In genomic region chr8:11459016-11459415, GRCm38 (mm10) we compare ENCODE assay signal across 8 mouse cellular contexts. TPM values are rescaled to one million over a fixed set of nuclear protein-coding genes. Genes with fewer than 3 reads are reported as not detected.
A peak's percentile ranks its signal among the peaks of the same experiment; 100 is the strongest.
DNase-seq lines count a peak whose midpoint lies in the region; ATAC-seq lines count a peak whose summit lies in the region.

No protein-coding gene starts in this region.

- H3K4me2 ChIP-seq in midbrain, embryonic 11.5 days, result no peak overlapping the region
- no peak overlapping the region for H3K4me2 ChIP-seq in midbrain, embryonic 16.5 days (ENCODE audit: low read length)

- no peak for ATAC-seq in midbrain, embryonic 11.5 days (ENCODE audit: low FRiP score)
- ATAC-seq in midbrain, embryonic 16.5 days, result no peak
- no peak for ATAC-seq in granulocyte monocyte progenitor cell, adult 5-6 weeks (replicated peaks; ENCODE audit: poor library complexity, severe bottlenecking)

- H3K4me3 ChIP-seq in midbrain, embryonic 11.5 days (ENCODE audit: low read depth, low read length), result no peak overlapping the region
- H3K4me3 ChIP-seq in midbrain, embryonic 16.5 days (ENCODE audit: low read depth, low read length), result no peak overlapping the region

- H3K4me1 ChIP-seq in midbrain, embryonic 11.5 days (ENCODE audit: control insufficient read depth, insufficient read depth, low read length), result peaks cover 6% of the 10 kb centered on the region
- H3K4me1 ChIP-seq in midbrain, embryonic 16.5 days (ENCODE audit: control insufficient read depth, insufficient read depth, low read length), result no peaks in the 10 kb centered on the region

- H3K27ac ChIP-seq in midbrain, embryonic 11.5 days (ENCODE audit: low read depth, low read length), result no peak overlapping the region
- no peak overlapping the region for H3K27ac ChIP-seq in midbrain, embryonic 16.5 days (ENCODE audit: low read length)

- no peaks in the 10 kb centered on the region for H3K27me3 ChIP-seq in midbrain, embryonic 11.5 days (ENCODE audit: control insufficient read depth, insufficient read depth, low read length)
- no peaks in the 10 kb centered on the region for H3K27me3 ChIP-seq in midbrain, embryonic 16.5 days (ENCODE audit: control insufficient read depth, insufficient read depth, low read depth, low read length)

- no peaks in the 10 kb centered on the region for H3K9me3 ChIP-seq in midbrain, embryonic 11.5 days (ENCODE audit: control insufficient read depth, low read length)
- no peaks in the 10 kb centered on the region for H3K9me3 ChIP-seq in midbrain, embryonic 16.5 days (replicated peaks; ENCODE audit: control insufficient read depth, low read length, poor library complexity, severe bottlenecking)

- no peak overlapping the region for H3K9ac ChIP-seq in midbrain, embryonic 11.5 days (ENCODE audit: low read length)
- H3K9ac ChIP-seq in midbrain, embryonic 16.5 days (ENCODE audit: low read depth, low read length), result no peak overlapping the region

- DNase-seq in adrenal gland, postnatal 10 days, result peak; percentile 39
- no peak for DNase-seq in adrenal gland, adult 18-20 months (ENCODE audit: low spot score in 2 of 2)
- DNase-seq in midbrain, embryonic 11.5 days (ENCODE audit: low spot score, missing footprints), result peak; percentile 66
- peak; percentile 63 to 86 for DNase-seq in kidney, postnatal 25 days
- DNase-seq in yolk sac, embryonic 10.5 days (ENCODE audit: low spot score), result peak; percentile 76
- DNase-seq in c-Kit-positive CD71-positive TER-119-positive erythroid progenitor cells, embryonic 14.5 days (ENCODE audit: low spot score), result no peak

- WGBS in midbrain, embryonic 11.5 days, result 58% methylated on average over 5 of the region's 5 CpGs
- WGBS in midbrain, embryonic 16.5 days, result 58% methylated on average over 5 of the region's 5 CpGs

- H3K36me3 ChIP-seq in midbrain, embryonic 11.5 days (ENCODE audit: control insufficient read depth, insufficient read depth, low read length), result no peaks in the 10 kb centered on the region
- H3K36me3 ChIP-seq in midbrain, embryonic 16.5 days (ENCODE audit: control insufficient read depth, insufficient read depth, low read length), result no peaks in the 10 kb centered on the region

RNA-seq across cellular contexts. Expression of gene Rab20, which starts 19.5 kb away (rescaled TPM):
- total RNA-seq in adrenal gland, postnatal 10 days (2021), result 1 to 10 TPM; 5.1 to 5.7 TPM
- total RNA-seq in adrenal gland, adult 18-20 months (2021), result 1 to 10 TPM; 6.9 to 7.5 TPM
- polyA plus RNA-seq in midbrain, embryonic 11.5 days (2014; fragmentation: Nextera tagmentation; extraction: Ambion mirVana), result 0.63 and 0.65 TPM in 2 replicates
- 0.53 and 0.77 TPM in 2 replicates for polyA plus RNA-seq in midbrain, embryonic 16.5 days (2015; fragmentation: Nextera tagmentation; extraction: Ambion mirVana)
- total RNA-seq in granulocyte monocyte progenitor cell, adult 5-6 weeks (2014; fragmentation: Nextera tagmentation), result 3.5 and 4.6 TPM in 2 replicates
- total RNA-seq in granulocyte monocyte progenitor cell, adult 5-6 weeks (2017), result 0.69 and 4.8 TPM in 2 replicates

RNA-seq across cellular contexts. Expression of gene Naxd, which starts 38.3 kb away (rescaled TPM):
- 10 to 100 TPM; 60.9 to 63.3 TPM for total RNA-seq in adrenal gland, postnatal 10 days (2021)
- total RNA-seq in adrenal gland, adult 18-20 months (2021), result 10 to 100 TPM; 67.0 to 72.6 TPM
- polyA plus RNA-seq in midbrain, embryonic 11.5 days (2014; fragmentation: Nextera tagmentation; extraction: Ambion mirVana), result 94.2 and 94.8 TPM in 2 replicates
- 129 and 132 TPM in 2 replicates for polyA plus RNA-seq in midbrain, embryonic 16.5 days (2015; fragmentation: Nextera tagmentation; extraction: Ambion mirVana)
- total RNA-seq in granulocyte monocyte progenitor cell, adult 5-6 weeks (2014; fragmentation: Nextera tagmentation), result 69.3 and 72.1 TPM in 2 replicates
- 58.3 and 70.2 TPM in 2 replicates for total RNA-seq in granulocyte monocyte progenitor cell, adult 5-6 weeks (2017)

Comparison
In these comparisons a context has a peak if more than half of its experiments do, and no peak if none do; other contexts are left out.
1. DNase-seq: peak in adrenal gland, postnatal 10 days (single experiment), midbrain, embryonic 11.5 days (single experiment), kidney, postnatal 25 days (2 of 2) and yolk sac, embryonic 10.5 days (single experiment); none in adrenal gland, adult 18-20 months (0 of 2) and c-Kit-positive CD71-positive TER-119-positive erythroid progenitor cells, embryonic 14.5 days (single experiment).